Mouse (Mus musculus): ENCODE data around the gene Slc22a21.
"Not testable (repeated sequence)": the region's sequence is repeated elsewhere in the genome, so short reads cannot be mapped to it uniquely, and the experiment has no call there.

Gene Slc22a21

GRCm38 (mm10) chr11:53997661-53998060, 17.5 kb upstream of the Slc22a21 start:
- no peak for DNase-seq

GRCm38 (mm10) chr11:53992264-53992663, 12.1 kb upstream of the Slc22a21 start:
- DNase-seq, result no peak

DNA sequence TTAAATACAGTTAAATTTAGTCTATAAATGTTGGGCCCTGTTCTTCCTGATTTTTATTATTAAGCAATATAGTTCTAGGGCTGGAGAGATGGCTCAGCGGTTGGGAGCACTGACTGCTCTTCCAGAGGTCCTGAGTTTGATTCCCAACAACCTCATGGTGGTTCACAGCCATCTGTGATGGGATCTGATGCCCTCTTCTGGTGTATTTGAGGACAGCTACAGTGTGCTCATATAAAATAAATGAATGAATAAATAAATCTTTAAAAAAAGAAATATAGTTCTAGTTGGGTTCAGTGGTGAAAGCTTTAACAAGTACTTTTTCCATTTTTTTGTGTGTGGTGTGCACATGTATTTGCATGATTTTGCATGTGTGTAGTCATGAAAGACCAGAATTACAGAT, 9.1 kb upstream of the Slc22a21 start:
- no peak for DNase-seq

DNA sequence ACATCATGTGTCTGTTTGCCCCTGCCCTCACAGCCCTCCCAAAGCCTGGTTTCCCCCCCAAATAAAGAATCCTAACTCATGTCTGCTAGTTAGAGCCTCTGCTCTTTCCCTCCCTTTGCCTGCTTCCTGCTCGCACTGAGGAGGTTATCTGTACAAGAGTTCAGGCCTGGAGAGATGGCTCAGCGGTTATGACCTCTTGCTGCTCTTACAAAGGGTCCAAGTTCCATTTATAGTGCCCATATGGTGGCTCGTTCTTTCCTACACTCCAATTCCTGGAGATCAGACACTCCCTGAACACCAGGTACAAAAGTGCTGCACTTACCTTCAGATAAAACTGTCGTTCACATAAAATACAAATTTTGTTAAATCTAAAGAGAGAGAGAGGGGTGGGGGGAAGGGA, 7.9 kb upstream of the Slc22a21 start:
- DNase-seq, result no peak

DNA sequence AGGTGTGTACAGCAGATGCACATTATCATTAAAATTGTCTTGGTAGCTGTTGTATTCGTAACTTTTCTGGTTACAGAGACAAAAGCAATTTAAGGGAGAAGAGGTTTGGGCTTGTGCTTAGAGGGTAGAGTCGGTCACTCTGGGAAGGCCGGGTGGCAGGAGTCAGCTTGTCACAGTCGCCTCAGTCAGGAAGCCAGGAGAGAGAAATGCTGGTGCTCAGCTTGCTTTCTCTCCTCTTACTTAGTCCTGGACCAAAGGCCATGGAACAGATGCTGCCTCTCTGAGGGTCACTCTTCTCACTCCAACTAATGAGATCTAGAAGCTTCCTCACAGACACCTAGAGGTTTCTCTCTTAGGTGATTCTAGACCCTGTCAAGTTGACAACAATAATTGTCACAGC, 1.3 kb upstream of the Slc22a21 start:
- no peak for DNase-seq

DNA sequence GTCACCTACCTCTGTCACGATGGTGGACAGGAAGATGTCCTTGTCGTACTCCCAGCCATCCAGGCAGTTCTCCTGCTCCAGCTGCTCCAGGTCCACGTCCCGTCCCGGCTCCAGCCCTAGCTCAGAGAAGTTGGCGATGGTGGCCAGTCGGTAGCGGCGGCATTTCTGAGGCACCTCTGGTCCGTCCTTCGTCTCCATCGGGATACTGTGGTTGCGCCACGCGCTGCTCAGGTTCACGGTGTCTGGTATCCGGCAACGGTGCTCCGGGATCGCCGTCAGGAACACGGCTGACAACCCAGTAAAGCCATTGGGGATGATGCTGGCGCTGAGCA, 710 bp downstream of the Slc22a21 start:
- DNase-seq, result not testable (repeated sequence)

GRCm38 (mm10) chr11:53977672-53978071, 2.5 kb downstream of the Slc22a21 start:
- DNase-seq, result no peak

DNA sequence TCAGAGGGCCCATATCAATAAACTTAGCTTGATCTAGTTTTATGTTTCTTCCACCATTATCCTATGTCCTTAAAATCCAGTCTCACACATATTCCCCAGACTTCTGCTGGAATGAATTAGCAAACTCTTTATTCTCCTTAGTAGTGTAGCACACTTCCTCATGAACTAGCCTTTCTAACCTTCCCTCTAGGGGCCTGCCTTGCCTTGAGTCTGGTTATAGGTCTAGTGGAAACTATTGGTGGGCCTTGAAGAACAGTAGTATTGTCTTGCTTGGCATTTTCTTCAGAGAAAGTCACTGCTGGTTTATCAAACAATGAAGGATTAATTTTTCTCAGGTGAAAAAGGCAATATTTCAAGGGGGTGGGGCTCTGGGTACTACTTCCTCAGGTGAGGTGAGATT, 4.6 kb downstream of the Slc22a21 start:
- no peak for DNase-seq

- no peak for DNase-seq
Observed at GRCm38 (mm10) chr11:53958984-53959383, 21.1 kb downstream of the Slc22a21 start.

GRCm38 (mm10) chr11:53958176-53958575, 22.0 kb downstream of the Slc22a21 start:
- peak in 1 of 2 experiments; percentile 13 for DNase-seq

DNA sequence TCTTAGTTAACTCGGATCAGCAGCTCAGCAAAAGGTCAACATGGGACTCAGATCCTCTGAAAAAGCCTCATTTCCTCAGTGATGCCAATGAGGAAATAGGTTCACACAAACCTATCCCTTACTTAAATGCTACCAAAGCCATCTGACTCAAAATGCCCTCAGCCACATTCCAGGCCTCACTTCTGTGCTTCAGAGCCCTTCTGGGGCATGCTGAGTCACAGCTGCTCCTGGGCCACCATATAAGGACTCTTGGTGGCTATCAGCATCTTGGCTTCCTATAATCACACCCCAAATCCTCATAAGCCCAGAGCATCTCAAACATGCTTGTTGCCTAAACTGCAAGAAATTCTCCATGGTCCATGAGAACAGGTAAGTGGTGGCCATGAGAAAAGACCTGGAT, 23.5 kb downstream of the Slc22a21 start:
- DNase-seq, result no peak

DNA sequence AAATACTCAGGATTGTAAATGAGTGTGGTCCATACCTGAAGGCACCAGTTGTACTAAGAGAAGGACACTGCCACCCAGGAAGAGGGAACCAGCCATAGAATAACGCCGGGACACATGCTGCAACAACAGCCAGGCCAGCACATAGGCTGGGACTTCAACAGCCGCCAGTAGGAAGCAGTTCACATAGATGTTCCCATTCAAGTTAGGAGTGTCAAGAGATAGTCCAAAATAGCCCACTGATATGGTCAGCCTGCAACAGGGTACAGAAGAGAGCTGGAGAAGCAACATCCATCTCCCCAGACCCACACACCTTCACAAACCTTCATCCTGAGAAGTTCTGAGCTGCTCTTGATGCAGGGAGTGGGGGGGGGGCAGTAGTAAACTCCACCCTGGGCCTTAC, 25.5 kb downstream of the Slc22a21 start:
- DNase-seq, result no peak

DNA sequence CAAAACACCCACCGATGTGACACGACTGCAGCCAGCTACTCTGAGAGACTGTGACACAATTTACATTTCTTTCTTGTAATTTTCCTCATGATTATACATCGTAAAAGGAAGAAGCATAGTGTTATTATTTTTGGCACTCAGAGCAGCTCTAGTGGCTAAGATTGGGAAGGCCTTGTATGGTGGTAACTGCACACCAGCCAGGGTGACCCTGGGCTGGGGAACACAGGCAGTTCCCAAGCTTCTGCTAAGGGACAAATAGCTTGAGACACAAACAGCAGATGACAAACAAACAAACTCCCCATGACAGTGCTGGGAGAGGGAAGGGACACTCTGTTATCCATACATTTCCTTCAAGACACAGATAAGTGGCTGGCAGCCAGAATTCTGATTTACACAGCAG, 30.0 kb downstream of the Slc22a21 start:
- not testable (repeated sequence) for DNase-seq

DNA sequence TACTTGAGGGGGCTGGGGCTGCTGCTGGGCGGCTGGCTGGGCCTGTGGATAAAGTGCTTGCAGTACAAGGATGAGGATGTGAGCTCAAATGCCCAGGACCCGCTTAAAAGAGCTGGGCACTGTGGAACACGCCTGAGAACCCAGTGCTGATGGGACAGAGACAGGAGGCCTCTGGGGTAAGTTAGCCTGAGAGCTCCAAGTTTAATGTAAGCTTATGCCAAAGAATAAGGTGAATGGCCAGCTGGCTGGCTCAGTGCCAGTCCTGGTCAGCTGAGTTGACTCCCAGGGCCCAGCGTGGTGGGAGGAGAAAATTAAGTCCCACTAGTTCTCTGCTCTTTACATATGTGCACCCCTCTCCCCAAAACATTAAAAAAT, 48.2 kb downstream of the Slc22a21 start:
- peak in 1 of 2 experiments; percentile 35 for DNase-seq

DNA sequence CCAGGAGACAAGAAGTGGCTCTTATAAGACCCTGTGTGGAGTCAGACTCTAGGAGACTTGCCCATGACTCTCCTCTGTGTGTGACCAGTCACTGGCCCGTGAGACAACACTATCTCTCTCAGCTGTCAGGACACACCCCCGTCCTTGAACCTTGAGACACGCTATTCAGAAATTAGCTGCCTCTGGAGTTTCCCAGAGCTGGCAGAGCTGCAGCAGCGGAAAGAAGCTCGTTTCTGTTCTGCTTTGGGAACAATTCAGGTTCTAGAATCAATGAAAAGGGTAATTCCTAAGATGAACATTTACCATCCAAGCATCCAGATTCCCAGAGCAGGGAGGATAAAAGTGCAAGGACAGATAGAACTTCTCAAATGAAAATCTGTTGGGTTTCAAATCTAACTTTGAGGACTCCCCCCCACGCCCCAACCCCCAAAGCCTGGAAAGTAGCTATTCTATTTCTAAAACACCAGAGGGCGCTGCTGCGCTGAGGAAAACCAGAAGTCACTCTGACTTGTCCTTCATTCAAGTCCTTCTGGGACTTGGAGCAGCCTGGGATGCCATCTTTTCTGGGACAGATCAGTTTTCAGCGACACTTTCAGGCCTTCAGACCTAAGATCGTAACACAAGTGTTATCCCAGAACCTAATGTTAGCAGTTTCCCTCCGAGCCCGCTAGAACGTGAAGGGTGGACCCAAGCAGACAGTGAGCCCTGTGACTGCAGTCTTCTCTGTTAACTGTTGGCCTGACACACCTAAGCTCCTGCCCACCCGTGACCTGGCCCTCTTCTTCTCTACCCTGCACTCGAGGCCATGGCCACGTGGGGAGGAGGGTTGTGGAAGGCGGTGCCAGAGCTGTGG, 48.8 kb downstream of the Slc22a21 start:
- DNase-seq, result peak; percentile 70 to 73

DNA sequence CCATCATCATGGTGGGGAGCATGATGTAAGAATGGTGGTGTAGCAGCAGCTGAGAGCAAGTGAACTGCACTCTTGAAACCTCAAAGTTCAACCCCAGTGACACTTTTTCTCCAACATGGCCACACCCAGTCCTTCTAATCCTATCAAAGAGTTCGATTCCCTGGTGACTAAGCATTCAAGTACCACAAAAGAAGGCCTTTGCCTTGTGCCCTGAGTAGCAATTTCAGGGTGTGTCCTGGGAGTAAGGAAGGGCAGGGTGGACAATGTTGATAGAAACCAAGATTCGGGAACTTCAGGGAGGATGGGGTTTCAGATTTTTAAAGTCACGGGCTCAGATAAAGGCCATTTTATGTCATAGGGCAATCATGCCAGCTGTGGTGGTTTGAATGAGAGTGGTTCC, 50.4 kb downstream of the Slc22a21 start:
- no peak for DNase-seq

DNA sequence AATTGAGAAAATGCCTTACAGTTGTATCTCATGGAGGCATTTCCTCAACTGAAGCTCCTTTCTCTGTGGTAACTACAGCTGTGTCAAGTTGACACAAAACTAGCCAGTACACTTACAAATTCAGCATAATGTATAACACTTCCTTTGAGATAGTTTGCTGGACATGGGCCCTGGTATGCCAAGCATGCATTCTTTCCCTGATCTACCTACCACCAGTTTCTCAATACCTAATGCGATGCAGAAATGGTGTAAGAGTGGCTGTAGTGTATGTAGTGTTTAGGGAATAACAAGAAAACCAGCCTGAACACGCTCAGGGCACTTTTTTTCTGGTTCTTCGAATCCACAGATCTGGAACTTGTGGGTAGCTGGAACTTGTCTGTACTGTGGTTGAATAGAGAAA, 51.5 kb downstream of the Slc22a21 start:
- no peak for DNase-seq

DNA sequence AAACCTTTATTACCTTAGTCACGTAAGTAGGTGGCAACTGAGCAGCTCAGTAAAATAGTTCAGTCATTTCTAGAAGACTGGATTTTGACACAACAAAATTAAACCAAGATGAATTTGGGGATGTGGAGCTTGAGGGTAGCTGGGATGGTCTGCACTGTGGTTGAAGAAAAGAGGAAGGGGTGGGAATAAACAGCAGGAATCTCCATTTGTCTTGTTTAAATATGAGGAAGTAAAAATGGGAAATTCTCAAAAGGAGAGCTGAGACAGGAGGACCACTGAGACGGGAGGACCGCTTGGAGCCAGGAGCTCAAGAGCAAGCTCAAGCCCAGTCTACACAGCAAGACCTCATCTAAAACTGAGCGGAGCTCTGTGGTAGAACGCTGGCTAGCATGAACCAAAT, 53.8 kb downstream of the Slc22a21 start:
- DNase-seq, result no peak

DNA sequence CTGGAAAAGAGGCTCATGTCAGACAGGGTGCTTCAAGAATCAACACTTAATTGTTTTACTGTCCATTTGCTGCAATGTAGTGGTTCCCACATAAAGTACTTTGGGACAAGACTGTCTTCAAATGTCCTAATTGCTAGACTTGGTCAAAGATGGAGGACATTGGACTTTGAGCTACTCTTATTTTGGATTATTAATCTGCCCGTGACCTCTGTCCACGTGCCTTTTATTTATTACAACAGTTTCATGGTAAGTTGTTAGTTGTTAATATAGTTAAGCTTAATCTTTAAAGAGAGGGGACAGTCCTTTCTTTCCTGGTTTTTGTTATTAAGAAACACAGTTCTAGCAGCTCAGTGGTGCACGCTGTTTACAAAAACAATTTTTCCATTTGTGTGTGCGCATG, 61.3 kb downstream of the Slc22a21 start:
- no peak for DNase-seq

GRCm38 (mm10) chr11:53911011-53911410, 69.1 kb downstream of the Slc22a21 start:
- DNase-seq, result no peak

DNA sequence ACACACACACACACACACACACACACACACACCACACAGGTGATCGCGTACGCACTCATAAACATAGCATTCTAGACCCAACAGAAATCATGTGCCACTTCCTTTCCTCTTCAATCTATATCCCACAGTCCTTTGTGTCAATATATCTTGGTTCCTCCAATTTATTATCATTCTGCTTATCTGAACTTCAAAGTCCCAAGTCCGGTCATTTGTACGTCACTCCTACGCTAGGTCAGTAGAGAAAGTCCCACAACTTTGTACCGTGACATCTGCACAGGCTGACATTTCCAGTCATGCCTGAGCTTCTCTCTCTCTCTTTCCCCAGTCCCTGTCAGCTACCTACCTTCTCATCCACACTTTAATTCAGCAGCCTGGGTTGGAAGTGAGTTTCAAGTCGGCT, 71.4 kb downstream of the Slc22a21 start:
- no peak for DNase-seq

GRCm38 (mm10) chr11:53904534-53904925, 75.6 kb downstream of the Slc22a21 start:
- DNase-seq, result no peak

- no peak for DNase-seq
Observed at GRCm38 (mm10) chr11:53903781-53904533, 76.2 kb downstream of the Slc22a21 start.

- DNase-seq, result no peak
Observed at GRCm38 (mm10) chr11:53902741-53903140, 77.4 kb downstream of the Slc22a21 start.
